Mouse (Mus musculus): ENCODE results near the gene Syde2.

GRCm38 (mm10) chr3:145962411-145962810 lies 25.3 kb upstream of the Syde2 start:
- TF ChIP-seq POLR2A (IDR thresholded peaks at IDR 0.05; ENCODE audit: low read depth, low read length) (no peak), CTCF (IDR thresholded peaks at IDR 0.05; ENCODE audit: extremely low read depth, insufficient read length, insufficient replicate concordance, low read depth, low read length) (no peak)

Measured in small intestine, adult 2 months (tissue).